Mouse (Mus musculus) cortical plate, adult 2 months (tissue): ENCODE measurements around the gene Crlf2. TPM values are rescaled to one million over a fixed set of nuclear protein-coding genes. Genes with fewer than 3 reads are reported as not detected.

Experiments used
- H3K27ac ChIP-seq: fragments of 200-500 bp; 2 replicates; pipeline ENCODE4 v1.5.1; 2012; ENCODE audit warnings: low read length, control low read depth, inconsistent platforms; ENCODE audit not compliant: insufficient read depth
- H3K4me1 ChIP-seq: fragments of 200-500 bp; 2 replicates; pipeline ENCODE4 v1.6.1; 2011; ENCODE audit warnings: low read length; ENCODE audit not compliant: control insufficient read depth, insufficient read depth
- H3K4me3 ChIP-seq: fragments of 200-500 bp; 2 replicates; pipeline ENCODE4 v1.5.1; 2011; ENCODE audit warnings: mild to moderate bottlenecking, low read length, control low read depth; ENCODE audit not compliant: insufficient read depth
- CTCF ChIP-seq: fragments of 200-500 bp; IDR thresholded peaks from 2 replicates; pipeline ENCODE4 v1.5.1; 2011; ENCODE audit warnings: mild to moderate bottlenecking, control low read depth, low read length; ENCODE audit not compliant: insufficient read depth; ENCODE audit errors: extremely low read depth
- POLR2A ChIP-seq: fragments of 200-500 bp; IDR thresholded peaks from 2 replicates; pipeline ENCODE4 v1.6.1; 2011; ENCODE audit warnings: mild to moderate bottlenecking, low read length, control low read depth; ENCODE audit not compliant: insufficient read depth; ENCODE audit errors: extremely low read depth
- polyA plus RNA-seq: library from polyadenylated mRNA; depleted of rRNA; stranded (reverse); fragments of >200 nt; gene quantifications from 2 replicates; pipeline ENCODE4 v1.2.3, GENCODE M21; 2012; rRNA removed

Gene Crlf2
- polyA plus RNA-seq, 1 experiment = 26.5 TPM

GRCm38 (mm10) chr5:109548712-109549111 is 10.1 kb downstream of the Crlf2 start:
- H3K4me1 ChIP-seq = no peaks in the 10 kb centered on the region
- H3K4me3 ChIP-seq = no peak overlapping the region
- no peak overlapping the region for H3K27ac ChIP-seq
- TF ChIP-seq CTCF = peak; percentile 26; the same call in 1 of the 2 replicates
- no peak for TF ChIP-seq POLR2A

- no peak for TF ChIP-seq POLR2A
- TF ChIP-seq CTCF = no peak
- Histone ChIP-seq H3K27ac (no peak overlapping the region), H3K4me1 (no peaks in the 10 kb centered on the region), H3K4me3 (no peak overlapping the region)
Measured at GRCm38 (mm10) chr5:109547112-109547511, 11.7 kb downstream of the Crlf2 start.

- TF ChIP-seq POLR2A (no peak), CTCF (no peak)
- H3K4me1 ChIP-seq = no peaks in the 10 kb centered on the region
- H3K27ac ChIP-seq = no peak overlapping the region
- no peak overlapping the region for H3K4me3 ChIP-seq
Measured at GRCm38 (mm10) chr5:109509679-109510078, 49.1 kb downstream of the Crlf2 start.

- TF ChIP-seq CTCF = 0 out of 2 replicates have a peak, but pooled peaks have one; percentile 20
- no peak for TF ChIP-seq POLR2A
Measured at GRCm38 (mm10) chr5:109506729-109507128, 52.1 kb downstream of the Crlf2 start.

More at GRCm38 (mm10) chr5:109506729-109507128, 52.1 kb downstream of the Crlf2 start:
- no peak overlapping the region for H3K27ac ChIP-seq
- no peaks in the 10 kb centered on the region for H3K4me1 ChIP-seq
- H3K4me3 ChIP-seq = no peak overlapping the region

Other genes starting within 250 kb of the Crlf2 start
- not detected in 2 replicates for gene Vmn2r16, start 228.8 kb downstream of the Crlf2 start, polyA plus RNA-seq
- gene Vmn2r17, start 139.3 kb downstream of the Crlf2 start, polyA plus RNA-seq = not detected in 2 replicates
- gene 5430403G16Rik, start 132.0 kb upstream of the Crlf2 start, polyA plus RNA-seq = 0.89 and 1.1 TPM in 2 replicates
- gene 4930522L14Rik, start 192.9 kb upstream of the Crlf2 start, polyA plus RNA-seq = 1.6 and 1.9 TPM in 2 replicates